Mouse (Mus musculus): Measurements from ENCODE around the gene Amph. TPM values are rescaled to one million over a fixed set of nuclear protein-coding genes. Genes with fewer than 3 reads are reported as not detected.

Amph gene
- total and polyA plus RNA-seq, 3 experiments = not detected

GRCm38 (mm10) chr13:19143766-19144165 is 195.8 kb downstream of the Amph start:
- H3K27me3 ChIP-seq (ENCODE audit: control insufficient read depth in 1 of 2, insufficient read depth in 2 of 2, low read length in 2 of 2) = no peaks in the 10 kb centered on the region
- DNase-seq (ENCODE audit: low read depth, low spot score) = no peak
- TF ChIP-seq USF2 (IDR thresholded peaks at IDR 0.05; ENCODE audit: borderline replicate concordance in 1 of 2, insufficient read depth in 1 of 2, low read depth in 1 of 2, low read length in 2 of 2) (no peak), RCOR1 (IDR thresholded peaks at IDR 0.05; ENCODE audit: low read depth, low read length) (no peak), MAFK (IDR thresholded peaks at IDR 0.05; ENCODE audit: borderline replicate concordance, low read depth, low read length) (no peak), EP300 (IDR thresholded peaks at IDR 0.05; ENCODE audit: low read depth in 1 of 2, low read length in 2 of 2) (no peak), CTCF (IDR thresholded peaks at IDR 0.05 in 2 of 3, conservative IDR thresholded peaks at IDR 0.05 in 1 of 3; ENCODE audit: control insufficient read depth in 1 of 3, insufficient read depth in 1 of 3, low read depth in 2 of 3, low read length in 3 of 3, poor library complexity in 1 of 3, severe bottlenecking in 1 of 3) (no peak), NRF1 (IDR thresholded peaks at IDR 0.05; ENCODE audit: insufficient read depth, low read depth, low read length, poor library complexity, severe bottlenecking) (no peak), TAL1 (IDR thresholded peaks at IDR 0.05; ENCODE audit: low read length) (no peak), ZC3H11A (IDR thresholded peaks at IDR 0.05; ENCODE audit: low read depth, low read length) (no peak), SMC3 (IDR thresholded peaks at IDR 0.05; ENCODE audit: low read depth, low read length) (no peak), ZKSCAN1 (IDR thresholded peaks at IDR 0.05; ENCODE audit: low read depth, low read length) (no peak)
- no peaks in the 10 kb centered on the region for H3K9me3 ChIP-seq (replicated peaks; ENCODE audit: insufficient read depth, low read length)
- no peak overlapping the region for H3K9ac ChIP-seq (ENCODE audit: control insufficient read depth, low read depth, low read length, poor library complexity, severe bottlenecking)
- no peak overlapping the region for H3K27ac ChIP-seq (ENCODE audit: control insufficient read depth, low read depth, low read length)
- no peak overlapping the region for H3K4me3 ChIP-seq (ENCODE audit: control insufficient read depth in 1 of 2, insufficient read depth in 1 of 2, low read depth in 2 of 2, low read length in 2 of 2)
- no peaks in the 10 kb centered on the region for H3K36me3 ChIP-seq (ENCODE audit: control insufficient read depth in 1 of 2, insufficient read depth in 2 of 2, low read length in 2 of 2)
- H3K79me2 ChIP-seq (ENCODE audit: control insufficient read depth, insufficient read depth, low read length, poor library complexity) = no peaks in the 10 kb centered on the region
- 0 out of 4 replicates have a peak, but pooled peaks cover 0 to 6% of the 10 kb centered on the region in 2 experiments for H3K4me1 ChIP-seq (ENCODE audit: control insufficient read depth in 1 of 2, insufficient read depth in 2 of 2, low read length in 2 of 2)

GRCm38 (mm10) chr13:19147468-19147867 is 199.5 kb downstream of the Amph start:
- Histone ChIP-seq H3K9ac (ENCODE audit: control insufficient read depth, low read depth, low read length, poor library complexity, severe bottlenecking) (no peak overlapping the region), H3K9me3 (replicated peaks; ENCODE audit: insufficient read depth, low read length) (no peaks in the 10 kb centered on the region), H3K4me1 (ENCODE audit: control insufficient read depth in 1 of 2, insufficient read depth in 2 of 2, low read length in 2 of 2) (no peaks in the 10 kb centered on the region), H3K79me2 (ENCODE audit: control insufficient read depth, insufficient read depth, low read length, poor library complexity) (no peaks in the 10 kb centered on the region), H3K27me3 (ENCODE audit: control insufficient read depth in 1 of 2, insufficient read depth in 2 of 2, low read length in 2 of 2) (no peaks in the 10 kb centered on the region), H3K36me3 (ENCODE audit: control insufficient read depth in 1 of 2, insufficient read depth in 2 of 2, low read length in 2 of 2) (no peaks in the 10 kb centered on the region), H3K4me3 (ENCODE audit: control insufficient read depth in 1 of 2, insufficient read depth in 1 of 2, low read depth in 2 of 2, low read length in 2 of 2) (no peak overlapping the region), H3K27ac (ENCODE audit: control insufficient read depth, low read depth, low read length) (no peak overlapping the region)
- TF ChIP-seq SMC3 (IDR thresholded peaks at IDR 0.05; ENCODE audit: low read depth, low read length) = no peak
- TF ChIP-seq USF1 (IDR thresholded peaks at IDR 0.05; ENCODE audit: low read depth, low read length) = no peak
- no peak for TF ChIP-seq HCFC1 (IDR thresholded peaks at IDR 0.05; ENCODE audit: low read depth, low read length)
- TF ChIP-seq ZC3H11A (IDR thresholded peaks at IDR 0.05; ENCODE audit: low read depth, low read length) = no peak
- no peak for TF ChIP-seq EP300 (IDR thresholded peaks at IDR 0.05; ENCODE audit: low read depth in 1 of 2, low read length in 2 of 2)
- no peak for TF ChIP-seq MEF2A (IDR thresholded peaks at IDR 0.05; ENCODE audit: extremely low read depth, insufficient replicate concordance, low read depth, low read length, poor library complexity, severe bottlenecking)
- TF ChIP-seq POLR2AphosphoS2 (IDR thresholded peaks at IDR 0.05; ENCODE audit: low read length) = no peak
- no peak for TF ChIP-seq CHD2 (IDR thresholded peaks at IDR 0.05; ENCODE audit: low read length)
- no peak for TF ChIP-seq NRF1 (IDR thresholded peaks at IDR 0.05; ENCODE audit: insufficient read depth, low read depth, low read length, poor library complexity, severe bottlenecking)
- no peak for TF ChIP-seq ETS1 (IDR thresholded peaks at IDR 0.05; ENCODE audit: low read depth, low read length)
- no peak for TF ChIP-seq MAX (IDR thresholded peaks at IDR 0.05; ENCODE audit: low read length)
- TF ChIP-seq KAT2A (conservative IDR thresholded peaks at IDR 0.05; ENCODE audit: low read depth, low read length) = no peak
- TF ChIP-seq NELFE (IDR thresholded peaks at IDR 0.05; ENCODE audit: low read depth, low read length) = no peak
- TF ChIP-seq ZMIZ1 (IDR thresholded peaks at IDR 0.05; ENCODE audit: low read depth, low read length) = no peak
- no peak for TF ChIP-seq E2F4 (IDR thresholded peaks at IDR 0.05; ENCODE audit: borderline replicate concordance, low read depth, low read length)
- TF ChIP-seq RCOR1 (IDR thresholded peaks at IDR 0.05; ENCODE audit: low read depth, low read length) = no peak
- no peak for TF ChIP-seq GATA1 (IDR thresholded peaks at IDR 0.05; ENCODE audit: low read depth, low read length)
- DNase-seq (ENCODE audit: low read depth, low spot score) = no peak
